Mouse (Mus musculus): Measurements from ENCODE around the gene Rimbp2.

- peak; percentile 7; the same call in 1 of the 2 replicates for TF ChIP-seq CTCF (IDR thresholded peaks at IDR 0.05; ENCODE audit: borderline replicate concordance, extremely low read depth, insufficient read depth, insufficient read length)
- TF ChIP-seq POLR2A (IDR thresholded peaks at IDR 0.05; ENCODE audit: borderline replicate concordance, extremely low read depth, insufficient read depth, insufficient read length, poor library complexity, severe bottlenecking) = no peak
Measured at GRCm38 (mm10) chr5:128970878-128971277, 17.6 kb upstream of the Rimbp2 start.
